Mouse (Mus musculus): ENCODE results near the gene Abcg8.

GRCm38 (mm10) chr17:84687994-84688393 is 11.9 kb downstream of the Abcg8 start:
- TF ChIP-seq CTCF (IDR thresholded peaks at IDR 0.05; ENCODE audit: low read depth, low read length) (no peak), POLR2A (IDR thresholded peaks at IDR 0.05; ENCODE audit: extremely low read depth, insufficient read depth, low read length) (no peak)

All from liver, adult 2 months (tissue).